Mouse (Mus musculus) layer of hippocampus, adult 6 months (tissue): ENCODE results near the gene Cnot8. TPM values are rescaled to one million over a fixed set of nuclear protein-coding genes. Genes with fewer than 3 reads are reported as not detected.

Source experiments
- long read RNA-seq, 2 experiments: library from polyadenylated mRNA; unstranded; transcript quantifications; one replicate each; pipeline ENCODE4 v2.0.0; 2019 to 2020
- polyA plus RNA-seq: library from polyadenylated mRNA; unstranded; fragments of <200 nt; fragmentation: Nextera tagmentation; gene quantifications from 2 replicates; pipeline ENCODE4 v1.2.3, GENCODE M21; 2021

The Cnot8 gene
- polyA plus RNA-seq = 59.2 and 66.7 TPM in 2 replicates
- long read RNA-seq, experiment 1, transcript Cnot8-201 (7 exons, 2,035 nt) = major isoform, 76 of 104 reads
- long read RNA-seq, experiment 1, partial matches to known transcripts = 17 of 104 reads
- long read RNA-seq, experiment 1, other reads (novel, unspliced or antisense) = 10 of 104 reads
- long read RNA-seq, experiment 2, transcript Cnot8-201 (7 exons, 2,035 nt) = major isoform, 405 of 468 reads
- long read RNA-seq, experiment 2, partial matches to known transcripts = 38 of 468 reads
- long read RNA-seq, experiment 2, other reads (novel, unspliced or antisense) = 22 of 468 reads

DNA sequence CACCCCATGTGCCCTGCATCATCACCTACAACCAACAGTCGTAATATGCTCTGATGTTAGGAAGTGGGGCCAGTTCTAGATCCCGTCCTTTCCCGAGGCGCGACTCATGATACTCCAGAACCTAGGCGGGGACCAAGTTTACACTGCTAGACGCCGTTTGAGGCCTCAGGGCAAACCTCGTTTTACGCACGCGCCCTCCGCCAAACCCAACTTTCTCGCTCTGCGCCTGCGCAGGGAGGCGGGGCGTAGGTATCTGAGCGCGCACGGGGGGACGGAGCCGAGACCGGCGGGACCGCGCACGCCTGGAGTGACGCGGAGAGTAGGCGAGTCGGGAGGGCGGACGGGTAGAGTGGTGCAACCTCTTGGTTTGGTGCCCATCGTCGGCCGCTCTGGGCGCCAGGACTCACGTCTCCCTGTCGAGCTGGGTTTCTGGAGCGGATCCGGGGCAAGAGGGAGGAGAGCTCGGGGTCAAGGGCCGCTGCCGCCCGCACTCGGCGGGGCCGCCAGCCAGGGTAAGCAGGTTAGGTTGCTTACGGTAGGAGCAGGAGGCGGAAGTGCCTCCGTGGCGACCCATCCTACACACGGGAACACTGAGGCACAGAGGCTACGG is at the start of gene Cnot8:
Cnot8 (plus strand) TSS at position 457 of the 610 bp plus-strand sequence.

DNA sequence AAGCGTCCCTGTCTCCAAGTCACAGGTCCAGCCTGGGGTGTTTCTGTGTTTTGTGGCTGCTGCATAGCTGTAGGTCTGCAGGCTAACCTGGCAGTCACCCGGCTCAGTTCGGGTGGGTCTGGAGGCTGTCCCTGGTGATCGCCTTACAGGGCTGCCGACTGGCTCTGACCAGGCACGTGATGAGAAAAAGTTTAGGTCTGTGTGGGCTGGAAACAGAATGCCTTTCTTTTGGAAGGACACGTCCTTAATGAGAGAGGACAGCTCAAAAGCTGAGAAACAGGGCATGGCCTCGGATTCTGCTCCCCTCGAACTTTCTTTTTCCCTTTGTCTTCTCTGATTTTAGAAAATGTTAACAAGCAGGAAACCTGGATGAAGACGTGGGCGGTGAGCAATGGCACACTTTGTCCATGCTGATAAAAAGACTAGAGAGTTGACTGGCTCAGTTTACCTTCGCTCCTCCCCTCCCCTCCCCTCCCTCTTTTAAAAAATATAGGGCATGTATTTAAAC is 10.9 kb upstream of the Cnot8 start, which contains the start of gene Gm12248:
Gm12248 (minus strand) TSS at position 114 of the 508 bp plus-strand sequence.

Other genes starting within 250 kb of the Cnot8 start
- 4.5 and 4.6 TPM in 2 replicates for gene Larp1, start 95.1 kb upstream of the Cnot8 start, polyA plus RNA-seq
- not detected in 2 replicates for gene Gm12248, start 11.0 kb upstream of the Cnot8 start, polyA plus RNA-seq
- 3.5 and 3.7 TPM in 2 replicates for gene Gemin5, start 64.4 kb downstream of the Cnot8 start, polyA plus RNA-seq
- 97.5 and 107 TPM in 2 replicates for gene Mrpl22, start 67.5 kb downstream of the Cnot8 start, polyA plus RNA-seq
- gene Igtp, start 95.4 kb downstream of the Cnot8 start, polyA plus RNA-seq = 4.5 and 6.0 TPM in 2 replicates
- gene Irgm2, start 95.5 kb downstream of the Cnot8 start, polyA plus RNA-seq = 1.7 and 1.8 TPM in 2 replicates
- not detected in 2 replicates for gene 4930438A08Rik, start 170.6 kb downstream of the Cnot8 start, polyA plus RNA-seq
- 4.4 and 6.1 TPM in 2 replicates for gene Zfp692, start 202.9 kb downstream of the Cnot8 start, polyA plus RNA-seq
- gene Zfp672, start 226.2 kb downstream of the Cnot8 start, polyA plus RNA-seq = 30.0 and 30.5 TPM in 2 replicates
- 15.5 and 17.7 TPM in 2 replicates for gene Sh3bp5l, start 226.6 kb downstream of the Cnot8 start, polyA plus RNA-seq